Mouse (Mus musculus): ENCODE measurements at regions not wholly inside any gene's neighbourhood (a gene's known extent, or its start where the extent isn't known, plus 50 kb on each side); places are given as distances from the start of the nearest gene placed in this dataset.

GRCm38 (mm10) chr2:167859575-167859974 lies 72.3 kb upstream of the Ptpn1 start:
- no peak for TF ChIP-seq CTCF (IDR thresholded peaks at IDR 0.05; ENCODE audit: borderline replicate concordance, insufficient read depth, low read length)
- TF ChIP-seq POLR2A (IDR thresholded peaks at IDR 0.05; ENCODE audit: low read depth, low read length) = no peak
